Mouse (Mus musculus): Measurements from ENCODE around the gene Hk1.

Gene Hk1

DNA sequence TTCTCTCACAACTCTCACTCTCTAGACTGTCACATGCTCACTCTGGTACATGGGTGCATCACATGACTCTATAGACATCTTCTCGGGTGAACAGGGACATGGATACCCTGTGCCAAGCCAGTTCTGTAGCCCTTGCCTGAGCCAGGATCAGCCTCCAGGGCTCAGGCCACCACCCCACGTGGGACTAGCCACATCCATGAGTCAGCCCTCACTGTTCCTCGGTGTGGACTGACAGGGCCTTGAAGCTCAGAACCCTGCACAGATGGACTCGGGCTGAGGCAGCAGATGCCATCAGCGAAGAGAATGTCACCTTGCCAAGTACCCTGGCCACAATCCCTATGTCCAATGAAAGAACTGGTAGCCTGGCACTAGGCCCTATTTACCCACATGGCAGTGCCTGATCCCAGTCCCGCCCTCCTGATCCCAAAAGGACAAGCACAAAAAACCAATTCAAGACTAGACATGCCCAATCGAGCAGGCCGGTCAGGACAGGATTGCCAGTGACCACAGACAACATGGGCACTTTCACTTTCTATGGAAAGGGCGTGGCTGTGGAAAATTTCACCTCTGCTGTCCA is 59.2 kb downstream of the Hk1 start:
- no peak for DNase-seq (ENCODE audit: low spot score)

DNA sequence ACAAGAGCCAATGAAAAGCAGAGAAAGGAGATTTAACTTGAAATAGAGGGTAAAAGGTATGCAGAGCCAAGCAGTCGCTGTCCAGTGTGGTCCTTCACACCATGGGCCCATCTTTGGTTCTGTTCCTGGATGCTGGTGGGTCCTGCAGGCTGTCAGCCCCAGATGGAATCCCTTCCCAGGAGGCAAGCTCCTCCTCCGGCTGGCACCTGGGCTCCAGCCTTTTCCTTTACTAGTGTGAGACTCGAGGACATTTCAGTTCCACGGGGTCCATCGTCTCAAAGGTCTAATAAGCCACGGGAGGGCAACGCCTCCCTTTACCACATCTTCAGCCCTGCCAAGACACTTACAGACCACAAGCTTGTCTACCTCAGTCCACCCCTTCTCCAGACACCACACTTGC is 60.6 kb downstream of the Hk1 start:
- DNase-seq (ENCODE audit: low spot score): no peak

DNA sequence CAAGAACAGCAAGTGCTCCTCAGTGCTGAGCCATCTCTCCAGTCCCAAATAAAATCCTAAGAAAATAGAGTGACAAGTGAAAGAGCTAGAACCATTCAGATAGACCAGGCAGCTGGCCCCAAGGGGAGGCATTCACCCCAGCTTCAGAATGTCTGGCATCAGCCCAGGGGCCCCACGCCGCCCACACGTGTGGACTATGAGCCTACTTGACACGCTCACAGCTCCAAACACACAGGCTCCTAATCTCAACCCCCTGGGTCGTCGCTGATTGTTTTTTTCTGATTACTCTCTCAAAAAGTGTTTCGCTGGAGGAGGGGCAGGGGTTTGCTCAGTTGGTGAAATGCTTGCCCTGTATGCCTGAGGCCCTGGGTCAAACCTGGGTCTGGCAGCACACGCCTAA is 63.2 kb downstream of the Hk1 start:
- no peak for DNase-seq (ENCODE audit: low spot score)

DNA sequence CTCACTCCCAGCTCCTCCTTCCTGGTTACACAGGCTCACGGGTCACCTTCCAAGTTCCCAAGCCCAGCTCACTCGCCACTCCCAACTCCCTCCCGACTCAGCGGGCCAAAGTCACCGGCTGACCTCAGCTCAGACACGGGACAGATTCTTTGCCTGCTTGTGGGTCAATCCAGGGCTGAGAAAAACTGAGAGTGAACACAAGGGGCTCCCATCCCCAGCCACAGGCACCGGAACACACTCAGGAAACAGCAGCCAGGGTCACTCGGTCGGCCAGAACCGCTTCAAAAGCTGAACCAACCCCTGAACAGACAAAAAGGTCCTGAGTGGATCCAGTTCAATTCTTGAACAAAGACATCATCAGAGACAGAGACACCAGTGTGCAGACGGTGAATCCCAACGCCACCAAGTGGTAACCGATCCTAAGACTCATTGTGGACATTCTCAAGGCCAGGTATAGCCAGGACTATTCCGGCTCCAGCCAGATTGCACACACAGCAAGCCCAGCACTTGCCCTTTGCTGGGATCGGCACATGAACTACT is 65.8 kb downstream of the Hk1 start:
- no peak for DNase-seq (ENCODE audit: low spot score)

DNA sequence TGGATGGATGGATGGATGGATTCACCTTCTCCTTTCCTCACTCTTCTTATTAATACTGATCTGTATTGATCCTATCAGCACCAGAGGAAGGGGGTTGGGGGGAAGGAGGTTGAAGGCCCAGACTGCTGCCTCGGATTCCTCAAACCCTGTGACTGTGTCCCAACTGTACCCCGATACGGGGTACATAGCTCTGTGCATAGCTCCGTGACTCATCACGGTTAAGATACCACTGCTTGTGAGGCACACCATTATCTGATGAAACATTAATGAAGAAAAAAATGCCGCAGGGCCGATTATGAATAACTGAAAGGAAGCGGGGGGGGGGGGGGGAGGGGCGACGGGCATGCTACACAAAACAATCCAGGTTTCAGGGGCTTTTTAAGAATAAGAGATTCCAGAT is 66.6 kb downstream of the Hk1 start:
- DNase-seq (ENCODE audit: low spot score): no peak

DNA sequence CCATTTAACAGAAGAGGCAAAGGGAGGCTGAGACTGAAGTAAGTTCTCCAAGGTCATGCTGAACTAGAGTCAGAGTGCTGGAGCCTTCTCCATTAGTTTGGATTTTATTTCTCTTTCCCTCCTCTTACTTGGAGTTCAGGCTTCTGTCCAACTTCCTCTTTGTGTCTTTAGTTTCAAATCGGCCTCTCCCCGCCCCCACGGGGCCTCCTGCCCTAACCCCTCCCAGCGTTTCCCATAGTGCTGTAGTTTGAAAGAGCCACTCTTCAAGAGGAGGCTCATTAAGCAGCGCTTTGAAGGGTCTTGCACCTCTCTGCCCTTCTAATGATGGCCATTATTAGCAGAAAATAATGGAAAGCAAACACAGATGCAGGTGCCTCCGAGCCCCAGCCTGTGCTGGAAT is 68.2 kb downstream of the Hk1 start:
- peak; percentile 51 for DNase-seq (ENCODE audit: low spot score)

DNA sequence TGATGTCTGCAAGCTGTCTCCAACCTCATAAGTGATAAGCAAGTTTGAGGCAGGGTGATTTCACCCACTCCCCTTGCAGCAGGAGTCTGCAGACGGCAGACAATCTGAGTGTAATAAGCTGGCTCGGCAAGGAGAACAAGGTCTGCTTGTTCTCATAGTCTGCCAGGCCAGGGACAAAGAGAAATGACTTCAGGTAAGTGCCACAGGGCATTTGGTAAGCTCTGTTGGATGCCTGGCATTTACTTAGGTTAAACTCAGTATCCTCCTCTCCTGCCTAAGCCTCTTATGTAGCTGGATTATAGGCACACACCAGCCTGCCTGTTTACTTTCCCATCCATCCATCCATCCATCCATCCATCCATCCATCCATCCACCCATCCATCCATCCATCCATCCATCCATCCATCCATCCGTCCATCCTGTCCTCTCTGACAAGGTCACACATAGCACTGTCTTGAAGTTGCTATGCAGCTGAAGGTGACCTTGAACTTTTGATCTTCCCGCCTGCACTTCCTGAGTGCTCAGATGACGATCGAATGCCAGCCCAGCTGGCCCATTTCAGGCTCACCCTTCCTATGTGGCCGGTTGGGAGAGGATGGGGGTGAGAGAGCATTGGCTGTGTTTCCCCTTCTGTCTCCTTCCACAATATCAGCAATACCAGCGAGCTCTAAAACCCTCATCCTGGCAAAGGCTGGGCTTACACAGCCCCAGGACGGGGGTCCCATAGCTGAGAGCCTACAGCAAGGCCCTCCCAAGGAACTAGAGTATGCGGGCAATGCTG is 69.3 kb downstream of the Hk1 start:
- no peak for DNase-seq (ENCODE audit: low spot score)

DNA sequence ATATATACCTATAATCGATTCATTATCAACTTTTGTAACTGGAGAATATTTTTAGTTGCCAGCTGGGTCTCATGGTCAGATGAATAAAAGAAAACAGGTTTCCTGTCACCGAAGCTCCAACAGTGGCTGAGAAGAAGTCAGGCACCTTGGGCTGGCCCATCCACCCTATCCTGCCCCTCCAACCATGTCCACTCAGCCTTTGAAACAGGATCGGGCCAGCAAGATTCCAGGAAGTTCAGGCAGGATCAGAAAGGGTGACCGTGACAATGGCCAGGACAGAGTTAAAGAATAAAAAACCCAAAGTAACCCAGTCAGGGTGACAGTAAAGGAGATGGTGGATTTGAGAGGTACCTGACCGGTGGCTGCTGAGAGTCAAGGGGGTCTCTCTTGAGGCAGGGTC is 70.1 kb downstream of the Hk1 start:
- DNase-seq (ENCODE audit: low spot score): no peak

DNA sequence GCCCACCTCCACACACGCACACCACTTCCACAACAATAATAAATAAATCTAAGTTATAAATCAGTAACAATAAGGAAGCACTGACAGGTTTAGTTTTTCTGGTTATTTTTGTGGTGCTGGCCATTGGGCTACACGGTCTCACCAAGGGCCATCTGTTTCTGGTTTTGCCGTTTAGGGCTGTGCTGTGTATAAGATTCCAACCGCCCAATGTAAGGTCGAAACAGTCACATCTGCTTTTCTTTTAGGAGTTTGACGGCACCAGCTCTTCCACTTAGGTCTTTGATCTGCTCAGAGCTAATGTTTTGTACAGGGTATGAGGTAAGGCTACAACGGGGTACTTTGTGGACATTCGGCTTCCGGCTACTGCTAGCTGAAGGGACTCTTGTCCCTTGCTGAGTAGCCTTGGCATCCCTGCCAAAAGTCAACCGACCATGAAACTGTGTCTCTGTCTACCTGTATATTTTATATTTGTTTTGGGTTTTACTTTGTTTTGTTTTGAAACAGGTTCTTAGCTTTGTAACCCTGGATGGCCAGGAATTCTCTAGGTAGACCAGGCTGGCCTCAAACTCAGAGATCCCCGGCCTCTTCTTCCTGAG is 70.7 kb downstream of the Hk1 start:
- no peak for DNase-seq (ENCODE audit: low spot score)

DNA sequence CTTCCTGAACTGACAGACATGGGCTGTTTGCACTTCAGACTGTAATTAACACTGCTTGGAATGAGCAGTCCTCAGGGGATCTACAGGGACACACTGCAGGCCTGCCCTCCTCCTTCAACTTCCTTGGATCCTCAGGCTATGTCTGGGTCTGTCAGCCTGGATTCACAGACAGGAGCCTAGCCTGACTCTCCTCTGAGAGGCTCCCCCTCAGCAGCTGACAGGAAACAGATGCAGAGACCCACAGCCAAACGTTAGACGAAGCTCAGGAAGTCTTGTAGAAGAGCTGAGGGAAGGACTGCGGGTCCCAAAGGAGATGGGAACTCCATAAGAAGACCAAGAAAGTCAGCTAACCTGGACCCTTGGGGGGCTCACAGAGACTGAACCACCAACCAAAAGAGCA is 73.2 kb downstream of the Hk1 start:
- DNase-seq (ENCODE audit: low spot score): no peak

DNA sequence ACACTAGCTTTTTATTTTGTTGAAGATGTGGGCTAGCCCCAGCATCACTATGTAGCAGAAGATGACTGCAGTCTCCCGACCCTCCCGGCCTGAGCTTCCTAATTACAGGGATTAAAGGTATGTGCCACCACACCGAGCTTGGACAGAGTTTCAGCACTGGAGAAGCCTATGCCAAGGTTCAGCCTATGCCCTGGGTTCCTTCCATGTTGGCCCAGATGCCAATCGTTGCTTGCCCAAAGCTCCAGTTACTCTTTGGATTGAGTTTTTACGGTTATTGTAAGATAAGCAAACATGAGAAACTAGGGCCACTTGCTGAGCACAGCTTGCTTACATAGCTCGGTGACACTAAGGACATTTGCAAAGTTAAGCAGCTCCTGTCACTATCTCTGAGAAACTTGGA is 74.6 kb downstream of the Hk1 start:
- DNase-seq (ENCODE audit: low spot score): no peak

- DNase-seq (ENCODE audit: low spot score): no peak
These were observed 79.5 kb downstream of the Hk1 start for GRCm38 (mm10) chr10:62300006-62300827.

- no peak for DNase-seq (ENCODE audit: low spot score)
These were observed 83.4 kb downstream of the Hk1 start for GRCm38 (mm10) chr10:62296086-62296872.

- DNase-seq (ENCODE audit: low spot score): no peak
These were observed 85.6 kb downstream of the Hk1 start for GRCm38 (mm10) chr10:62294112-62294511.

- DNase-seq (ENCODE audit: low spot score): no peak
These were observed 92.1 kb downstream of the Hk1 start for GRCm38 (mm10) chr10:62287460-62288124.

GRCm38 (mm10) chr10:62283206-62283792 is 96.4 kb downstream of the Hk1 start:
- DNase-seq (ENCODE audit: low spot score): no peak

- DNase-seq (ENCODE audit: low spot score): no peak
These were observed 96.9 kb downstream of the Hk1 start for GRCm38 (mm10) chr10:62282782-62283181.

DNA sequence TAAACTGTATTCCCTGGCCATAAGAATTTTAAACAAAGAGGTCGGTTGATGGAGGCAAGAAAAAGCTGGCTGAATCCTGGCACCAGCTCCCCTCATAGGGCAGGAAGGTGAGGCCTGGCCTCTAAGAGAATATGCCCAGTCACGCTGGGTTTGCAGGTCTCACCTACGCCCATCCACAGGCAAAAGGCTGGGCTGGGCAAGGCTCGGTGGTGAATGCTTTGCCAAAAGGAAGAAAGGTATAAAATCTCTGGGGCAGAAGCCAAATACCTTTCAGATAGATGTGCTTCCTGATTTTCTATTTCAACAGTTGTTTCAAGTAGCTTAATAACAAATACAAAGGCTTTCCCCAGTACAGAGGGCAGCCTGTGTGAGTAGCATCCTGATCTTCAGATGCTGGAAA is 100.0 kb downstream of the Hk1 start:
- DNase-seq (ENCODE audit: low spot score): no peak

- no peak for DNase-seq (ENCODE audit: low spot score)
These were observed 100.6 kb downstream of the Hk1 start for GRCm38 (mm10) chr10:62279066-62279465.

DNA sequence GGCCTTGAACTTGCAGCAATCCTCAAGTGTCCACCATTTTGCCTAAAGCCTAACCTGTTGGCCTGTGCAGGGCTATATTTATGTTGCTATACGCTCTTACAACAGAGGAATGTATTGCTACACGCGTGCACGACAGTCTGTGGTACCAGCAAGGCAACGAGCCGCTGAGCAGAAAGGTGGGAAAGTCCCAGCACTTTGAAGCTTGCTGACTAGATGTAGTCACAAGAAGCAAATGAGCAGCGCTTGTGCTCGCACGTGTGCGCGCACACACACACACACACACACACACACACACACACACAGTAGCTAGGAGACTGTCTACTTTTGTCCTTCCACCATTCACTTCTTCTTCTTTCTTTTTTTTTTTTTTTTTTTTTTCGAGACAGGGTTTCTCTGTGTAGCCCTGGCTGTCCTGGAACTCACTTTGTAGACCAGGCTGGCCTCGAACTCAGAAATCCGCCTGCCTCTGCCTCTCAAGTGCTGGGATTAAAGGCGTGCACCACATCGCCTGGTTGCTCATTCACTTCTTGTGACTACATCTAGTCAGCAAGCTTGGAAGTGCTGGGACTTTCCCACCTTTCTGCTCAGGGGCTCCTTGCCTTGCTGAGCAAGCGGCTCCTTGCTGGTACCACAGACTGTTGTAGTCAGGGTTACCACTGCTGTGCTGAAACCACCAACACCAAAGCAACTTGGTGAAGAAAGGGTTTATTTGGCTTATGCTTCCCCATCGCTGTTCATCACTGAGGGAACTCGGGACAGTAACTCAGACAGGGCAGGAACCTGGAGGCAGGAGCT is 102.0 kb downstream of the Hk1 start:
- DNase-seq (ENCODE audit: low spot score): no peak
